Mouse (Mus musculus) neural tube, embryonic 14.5 days (tissue): ENCODE results near the gene Slc7a4. TPM values are rescaled to one million over a fixed set of nuclear protein-coding genes. Genes with fewer than 3 reads are reported as not detected.
A peak's percentile ranks its signal among the peaks of the same experiment; 100 is the strongest.

Experiments
- ATAC-seq: fragments of 200-750 bp; cut with Nextera tagmentation; 2 replicates; pipeline ENCODE4 v1.8.0; 2017; ENCODE audit warnings: low read depth, mild to moderate bottlenecking, moderate TSS enrichment, moderate library complexity
- H3K27ac ChIP-seq: fragments of 300-500 bp; sonication (generic); 2 replicates; pipeline ENCODE4 v1.5.1; 2014; ENCODE audit warnings: low read depth, mild to moderate bottlenecking, control low read depth, low read length, moderate library complexity, mixed read lengths
- H3K27me3 ChIP-seq: fragments of 300-500 bp; sonication (generic); 2 replicates; pipeline ENCODE4 v1.6.1; 2014; ENCODE audit warnings: low read length; ENCODE audit not compliant: control insufficient read depth, insufficient read depth
- H3K36me3 ChIP-seq: fragments of 300-500 bp; sonication (generic); 2 replicates; pipeline ENCODE4 v1.6.1; 2014; ENCODE audit warnings: low read length, mixed read lengths; ENCODE audit not compliant: control insufficient read depth, insufficient read depth
- H3K4me1 ChIP-seq: fragments of 300-500 bp; sonication (generic); 2 replicates; pipeline ENCODE4 v1.6.1; 2014; ENCODE audit warnings: low read length; ENCODE audit not compliant: control insufficient read depth, insufficient read depth
- H3K4me2 ChIP-seq: fragments of 300-500 bp; sonication (generic); 2 replicates; pipeline ENCODE4 v1.6.1; 2014; ENCODE audit warnings: mild to moderate bottlenecking, low read depth, low read length, control low read depth
- H3K4me3 ChIP-seq: fragments of 300-500 bp; sonication (generic); 2 replicates; pipeline ENCODE4 v1.5.1; 2014; ENCODE audit warnings: low read depth, low read length, control low read depth, mixed read lengths
- H3K9ac ChIP-seq: fragments of 300-500 bp; sonication (generic); replicated peaks from 2 replicates; pipeline ENCODE4 v1.6.1; 2014; ENCODE audit warnings: low read depth, mild to moderate bottlenecking, control low read depth, low read length, mixed read lengths
- H3K9me3 ChIP-seq: fragments of 300-500 bp; sonication (generic); 2 replicates; pipeline ENCODE4 v1.6.1; 2016; ENCODE audit warnings: low read length; ENCODE audit not compliant: control insufficient read depth
- whole genome bisulfite sequencing: fragments of 180-500 bp; shearing (Covaris S2); extraction: QIAGEN DNeasy Blood & Tissue Kit; methylation state at CpG from one replicate; pipeline ENCODE4 v1.1.7; 2014; 5-methylcytosine and 5-hydroxymethylcytosine counted together
- polyA plus RNA-seq: library from polyadenylated mRNA; unstranded; fragments of >200 nt; fragmentation: Nextera tagmentation; extraction: Ambion mirVana; gene quantifications from 2 replicates; pipeline ENCODE4 v1.2.1, GENCODE M21; 2014

The Slc7a4 gene
- polyA plus RNA-seq, 1 experiment from 2014 or later: 39.1 TPM

DNA sequence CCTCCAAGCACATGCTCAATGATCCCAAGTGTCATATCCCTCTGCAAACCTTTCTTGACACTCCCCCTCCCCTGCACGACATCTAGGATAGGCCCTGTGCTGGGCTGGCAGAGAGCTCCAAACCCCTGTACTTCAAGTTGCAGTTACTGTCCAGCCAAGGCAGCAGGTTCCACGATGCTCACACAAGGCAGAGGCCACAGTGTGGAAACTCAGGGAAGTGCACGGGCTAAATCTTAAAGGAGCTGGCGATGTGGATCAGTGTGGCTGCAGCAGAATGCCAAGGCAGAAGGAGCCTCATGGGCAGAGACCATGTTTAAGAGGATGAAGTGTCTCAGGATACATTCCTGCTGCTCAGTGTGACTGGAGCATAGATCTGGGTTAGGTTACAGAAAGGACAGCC is 16.8 kb downstream of the Slc7a4 start:
- 32% methylated on average over 4 of the region's 4 CpGs for WGBS
- H3K4me1 ChIP-seq: peaks cover 5% of the 10 kb centered on the region; the same call in 1 of the 2 replicates

GRCm38 (mm10) chr16:17564771-17565170 is 18.2 kb downstream of the Slc7a4 start:
- Histone ChIP-seq H3K4me2 (no peak overlapping the region), H3K27me3 (no peaks in the 10 kb centered on the region), H3K9me3 (no peaks in the 10 kb centered on the region), H3K36me3 (no peaks in the 10 kb centered on the region), H3K4me3 (no peak overlapping the region), H3K27ac (no peak overlapping the region), H3K9ac (no peak overlapping the region), H3K4me1 (peaks cover 5% of the 10 kb centered on the region; the same call in 1 of the 2 replicates)
- ATAC-seq: no peak
- 80% methylated on average over 3 of the region's 3 CpGs for WGBS

More for the DNA sequence above, 16.8 kb downstream of the Slc7a4 start:
- H3K9me3 ChIP-seq: no peaks in the 10 kb centered on the region
- no peaks in the 10 kb centered on the region for H3K36me3 ChIP-seq
- no peak overlapping the region for H3K4me2 ChIP-seq
- ATAC-seq: no peak
- no peak overlapping the region for H3K27ac ChIP-seq
- H3K4me3 ChIP-seq: no peak overlapping the region
- H3K9ac ChIP-seq: no peak overlapping the region
- no peaks in the 10 kb centered on the region for H3K27me3 ChIP-seq

DNA sequence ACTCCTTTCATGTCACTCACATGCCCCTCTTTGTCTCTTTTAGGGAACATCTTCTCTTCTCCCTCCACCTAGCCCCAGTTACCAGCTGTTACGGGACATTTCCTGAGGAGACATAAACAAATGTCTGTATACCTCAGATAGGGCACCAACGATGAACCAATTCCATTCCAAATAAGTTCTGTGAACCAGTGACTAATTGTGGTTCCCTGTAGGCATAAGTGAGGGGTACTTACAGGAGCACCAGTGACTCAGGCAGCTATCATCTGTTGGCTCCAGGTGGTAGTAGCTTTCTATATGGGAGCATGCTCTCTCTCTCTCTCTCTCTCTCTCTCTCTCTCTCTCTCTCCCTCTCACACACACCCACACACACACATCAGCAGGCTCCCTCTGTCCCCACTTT is 18.8 kb downstream of the Slc7a4 start:
- Histone ChIP-seq H3K27me3 (no peaks in the 10 kb centered on the region), H3K9me3 (no peaks in the 10 kb centered on the region), H3K27ac (no peak overlapping the region), H3K4me3 (no peak overlapping the region), H3K9ac (no peak overlapping the region), H3K4me2 (no peak overlapping the region), H3K4me1 (peaks cover 5% of the 10 kb centered on the region; the same call in 1 of the 2 replicates), H3K36me3 (no peaks in the 10 kb centered on the region)
- 76% methylated on average over 2 of the region's 2 CpGs for WGBS
- ATAC-seq: no peak

GRCm38 (mm10) chr16:17563580-17563979 is 19.4 kb downstream of the Slc7a4 start:
- Histone ChIP-seq H3K36me3 (no peaks in the 10 kb centered on the region), H3K4me2 (no peak overlapping the region), H3K9me3 (no peaks in the 10 kb centered on the region), H3K27me3 (no peaks in the 10 kb centered on the region), H3K4me3 (no peak overlapping the region), H3K9ac (no peak overlapping the region), H3K4me1 (peaks cover 5% of the 10 kb centered on the region; the same call in 1 of the 2 replicates), H3K27ac (no peak overlapping the region)
- no peak for ATAC-seq
- WGBS: 37% methylated on average over 1 of the region's 1 CpGs

DNA sequence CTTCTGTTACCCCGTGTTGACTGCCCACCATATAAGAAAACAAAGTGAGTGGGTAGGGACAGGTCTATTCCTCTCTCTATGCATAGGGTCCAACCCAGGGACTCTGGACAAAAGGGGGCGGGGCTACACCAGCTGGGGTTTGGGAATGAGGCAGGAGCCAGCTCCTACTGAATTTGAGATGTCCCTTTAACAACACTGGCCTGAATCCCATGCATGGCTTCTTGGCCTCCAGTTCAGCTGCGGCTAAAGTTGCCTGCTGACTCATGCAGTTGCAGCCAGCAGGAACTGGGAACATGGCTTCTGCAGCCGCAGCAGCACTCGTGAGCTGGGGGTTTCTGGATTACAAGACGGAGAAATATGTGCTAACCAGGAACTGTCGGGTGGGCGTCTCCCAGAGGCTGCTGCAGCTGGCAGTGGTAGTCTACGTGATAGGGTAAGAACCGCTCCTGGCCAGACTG is 21.2 kb downstream of the Slc7a4 start, which contains the start of gene P2rx6:
P2rx6 (plus strand) TSS at position 135 of the 458 bp plus-strand sequence.
- no peak within 1 kb of the TSS; the same call in 1 of the 2 replicates for H3K4me3 ChIP-seq
- H3K36me3 ChIP-seq: no peaks in the 10 kb centered on the region
- WGBS: 2% methylated on average over 10 of the region's 10 CpGs
- H3K27ac ChIP-seq: peak within 1 kb of the TSS; percentile 52
- H3K9ac ChIP-seq: 0 out of 2 replicates have a peak within 1 kb of the TSS, but pooled peaks have one; percentile 16
- H3K4me2 ChIP-seq: peak within 1 kb of the TSS; percentile 38
- H3K4me1 ChIP-seq: peaks cover 5% of the 10 kb centered on the region; the same call in 1 of the 2 replicates
- H3K27me3 ChIP-seq: no peaks in the 10 kb centered on the region
- H3K9me3 ChIP-seq: no peaks in the 10 kb centered on the region
- peak; percentile 52; the same call in 1 of the 2 replicates for ATAC-seq

GRCm38 (mm10) chr16:17561128-17561750 is 21.8 kb downstream of the Slc7a4 start, which contains the start of gene Lrrc74b:
Lrrc74b (minus strand) TSS chr16:17561247.
- Histone ChIP-seq H3K4me1 (peaks cover 5% of the 10 kb centered on the region; the same call in 1 of the 2 replicates), H3K36me3 (no peaks in the 10 kb centered on the region), H3K4me3 (no peak within 1 kb of the TSS; the same call in 1 of the 2 replicates), H3K9me3 (no peaks in the 10 kb centered on the region), H3K27me3 (no peaks in the 10 kb centered on the region), H3K4me2 (peak within 1 kb of the TSS; percentile 38), H3K9ac (0 out of 2 replicates have a peak within 1 kb of the TSS, but pooled peaks have one; percentile 16), H3K27ac (peak within 1 kb of the TSS; percentile 52)
- 2% methylated on average over 22 of the region's 22 CpGs for WGBS
- ATAC-seq: peak; percentile 74; the same call in 1 of the 2 replicates

- H3K36me3 ChIP-seq: no peaks in the 10 kb centered on the region
- H3K9ac ChIP-seq: no peak overlapping the region
- ATAC-seq: no peak
- H3K9me3 ChIP-seq: no peaks in the 10 kb centered on the region
- peaks cover 5% of the 10 kb centered on the region; the same call in 1 of the 2 replicates for H3K4me1 ChIP-seq
- H3K4me2 ChIP-seq: no peak overlapping the region
- no peak overlapping the region for H3K4me3 ChIP-seq
- 73% methylated on average over 9 of the region's 9 CpGs for WGBS
- no peaks in the 10 kb centered on the region for H3K27me3 ChIP-seq
- no peak overlapping the region for H3K27ac ChIP-seq
These were observed 23.5 kb downstream of the Slc7a4 start for GRCm38 (mm10) chr16:17559396-17560027.

DNA sequence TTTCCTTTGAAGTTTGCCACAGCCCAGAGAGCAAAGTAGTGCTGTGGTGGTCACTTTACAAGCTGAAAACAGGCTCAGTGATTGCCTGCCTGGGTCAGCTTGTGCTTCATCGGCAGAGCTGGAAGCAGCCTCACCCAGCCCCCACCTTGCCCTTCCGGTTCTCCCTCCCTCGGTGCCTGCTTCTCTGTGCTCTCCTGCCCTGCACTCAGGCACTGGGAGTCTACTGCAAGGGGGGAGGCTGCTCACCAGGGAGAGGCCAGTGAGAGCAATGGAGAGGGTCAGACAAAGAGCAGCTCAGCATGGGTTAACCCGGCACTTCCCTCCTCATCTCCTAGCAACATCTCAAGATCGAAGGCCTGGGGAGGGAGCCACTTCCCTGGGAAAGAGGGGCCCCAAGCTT is 24.2 kb downstream of the Slc7a4 start:
- Histone ChIP-seq H3K27ac (no peak overlapping the region), H3K36me3 (no peaks in the 10 kb centered on the region), H3K4me2 (0 out of 2 replicates have a peak overlapping the region, but pooled peaks have one; percentile 2), H3K27me3 (no peaks in the 10 kb centered on the region), H3K9ac (no peak overlapping the region), H3K4me3 (no peak overlapping the region), H3K9me3 (no peaks in the 10 kb centered on the region), H3K4me1 (peaks cover 5% of the 10 kb centered on the region; the same call in 1 of the 2 replicates)
- WGBS: 0% methylated on average over 5 of the region's 5 CpGs
- no peak for ATAC-seq
